Mouse (Mus musculus) ES-Bruce4 (cell line): ENCODE results near the gene Tnip1.

Experiments
- CTCF ChIP-seq: IDR thresholded peaks from one replicate; pipeline ENCODE4 v1.8.1; 2011; ENCODE audit warnings: low read depth, low read length
- POLR2A ChIP-seq: IDR thresholded peaks from one replicate; pipeline ENCODE4 v1.8.1; 2011; ENCODE audit warnings: low read length; ENCODE audit not compliant: insufficient read depth

DNA sequence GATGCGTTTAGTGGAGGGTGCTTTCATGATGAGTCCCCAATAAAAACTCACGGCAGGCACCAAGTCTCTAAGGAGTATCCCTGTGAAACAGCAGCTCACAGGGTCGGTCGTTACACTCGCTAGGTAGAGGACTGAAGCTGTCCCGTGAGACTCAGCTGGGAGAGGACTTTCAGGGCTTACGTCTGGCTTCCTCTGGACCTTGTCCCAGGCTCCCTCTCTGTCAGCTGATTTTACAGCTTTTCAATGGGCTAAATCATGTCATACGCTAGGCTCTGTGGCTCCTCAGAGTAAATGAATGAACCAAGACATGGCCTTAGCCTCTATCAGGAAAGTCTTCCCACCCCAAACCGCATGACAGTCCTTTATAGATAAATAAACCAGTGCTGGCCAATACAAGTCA is 68.1 kb downstream of the Tnip1 start:
- TF ChIP-seq POLR2A (no peak), CTCF (no peak)
